Mouse (Mus musculus) cerebellum, adult 2 months (tissue): ENCODE data around the gene Eml4.

Source experiments
- CTCF ChIP-seq: fragments of 200-500 bp; IDR thresholded peaks from 2 replicates; pipeline ENCODE4 v1.5.1; 2011; ENCODE audit warnings: low read depth, mild to moderate bottlenecking, control low read depth, low read length, moderate library complexity, borderline replicate concordance; ENCODE audit not compliant: insufficient read depth
- POLR2A ChIP-seq: fragments of 200-500 bp; IDR thresholded peaks from 2 replicates; pipeline ENCODE4 v1.6.1; 2011; ENCODE audit warnings: low read length, control low read depth, borderline replicate concordance; ENCODE audit not compliant: insufficient read depth

DNA sequence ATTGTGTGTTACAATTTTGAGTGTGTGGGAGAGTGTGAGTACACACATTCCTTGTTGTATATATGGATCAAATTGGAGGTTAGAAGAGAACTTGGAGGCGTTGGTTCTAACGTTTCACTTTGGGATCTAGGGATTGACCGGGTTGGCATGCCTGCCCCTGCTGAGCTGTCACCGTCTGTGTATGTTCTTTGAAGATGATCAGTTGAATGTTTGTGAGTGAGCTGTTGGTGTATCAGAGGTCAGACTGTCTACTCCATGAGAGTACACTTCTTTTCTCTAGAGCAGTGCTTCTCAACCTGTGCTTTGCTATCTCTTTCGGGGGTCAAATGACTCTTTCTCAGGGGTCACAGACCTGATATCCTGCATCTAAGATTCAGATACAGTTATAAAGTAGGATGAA lies 13.6 kb downstream of the Eml4 start:
- TF ChIP-seq CTCF: no peak
- no peak for TF ChIP-seq POLR2A
